Mouse (Mus musculus) heart, postnatal 25 days (tissue): ENCODE measurements around the gene Lrrfip1. TPM values are rescaled to one million over a fixed set of nuclear protein-coding genes. Genes with fewer than 3 reads are reported as not detected.

Source experiments
- DNase-seq: peaks from one replicate; pipeline ENCODE4 v3.0.0; 2022; ENCODE audit warnings: low spot score
- intact Hi-C: fragments of 180-260 bp; cut with DNase I; formaldehyde crosslinking; loops from one replicate; pipeline ENCODE4 v1.15.1; 2025
- total RNA-seq, 2 experiments: library from RNA; stranded (reverse); gene quantifications; 2 replicates each; pipeline ENCODE4 v1.2.3; 2021

Lrrfip1 gene
- total RNA-seq, 2 experiments from 2014 or later, result 81.3 to 98.0 TPM

DNA sequence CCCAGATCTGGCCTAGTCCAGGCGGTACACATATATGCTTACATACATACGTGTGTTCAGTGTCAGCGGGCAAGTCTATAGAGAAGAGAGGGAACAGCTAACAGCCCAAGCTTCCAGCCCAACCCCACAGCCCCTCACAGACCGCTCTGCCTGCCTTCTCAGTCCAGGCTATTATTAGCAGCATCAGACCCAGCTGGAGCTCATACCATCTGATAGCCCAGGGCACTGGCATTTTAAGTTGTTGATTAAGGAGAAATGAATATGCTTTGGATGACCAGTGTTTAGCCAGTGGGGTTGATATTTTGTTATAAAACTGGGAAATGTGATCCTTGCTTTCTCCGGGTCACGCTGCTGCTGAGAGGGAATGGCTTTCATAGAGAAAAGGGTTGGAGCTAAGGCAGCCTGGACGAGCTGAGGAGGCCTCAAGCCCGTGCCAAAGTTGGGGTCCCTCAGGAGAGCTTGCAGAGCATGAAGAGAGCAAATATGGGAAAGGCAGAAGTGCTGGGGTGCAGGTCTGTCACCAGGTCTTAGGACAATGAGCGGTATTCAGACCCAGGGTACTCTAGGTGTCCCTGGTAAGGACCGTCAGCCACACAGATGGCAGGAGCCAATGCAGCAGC, 73.2 kb downstream of the Lrrfip1 start:
- DNase-seq, result no peak
- intact Hi-C loops, result no loop called here

DNA sequence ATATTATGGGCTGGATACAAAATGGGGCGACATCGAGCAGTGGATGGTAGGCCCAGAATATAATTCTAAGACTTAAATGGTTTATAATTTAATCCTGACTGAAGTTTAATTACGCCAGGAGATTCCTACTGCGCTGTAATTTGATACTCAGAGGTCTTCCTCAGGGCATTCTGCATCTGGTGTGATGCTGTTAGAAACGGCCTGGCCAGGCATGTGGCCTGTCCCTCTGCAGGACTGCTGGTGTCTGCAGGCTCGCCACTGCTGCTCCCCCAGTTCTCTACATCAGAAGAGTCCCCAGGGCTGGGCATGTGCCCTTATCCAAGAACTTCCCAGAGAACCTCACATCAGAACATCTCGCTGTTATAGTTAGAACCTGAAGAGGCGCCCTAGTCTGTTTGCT, 78.4 kb downstream of the Lrrfip1 start:
- no peak for DNase-seq
- intact Hi-C loops, result no loop called here

DNA sequence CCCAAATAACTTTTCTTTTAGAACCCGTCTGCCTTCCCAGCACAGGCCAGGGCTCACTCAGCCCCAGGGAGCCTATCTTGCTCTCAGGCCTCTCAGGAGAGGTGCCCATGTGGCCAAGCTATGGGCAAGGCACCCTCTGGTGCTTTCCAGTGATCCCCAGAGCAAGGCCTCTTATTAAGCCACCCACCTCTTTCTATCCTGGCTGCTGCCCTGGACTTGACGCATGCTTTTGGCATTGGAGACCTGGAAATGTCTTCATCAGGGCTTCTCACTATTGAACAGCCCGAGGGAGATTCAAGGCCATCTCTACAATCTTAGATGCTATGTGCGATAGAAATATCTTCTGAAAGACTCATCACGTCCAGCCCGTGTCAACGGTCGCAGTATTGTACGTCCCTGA, 78.9 kb downstream of the Lrrfip1 start:
- intact Hi-C loops, result no loop called here
- DNase-seq, result no peak

DNA sequence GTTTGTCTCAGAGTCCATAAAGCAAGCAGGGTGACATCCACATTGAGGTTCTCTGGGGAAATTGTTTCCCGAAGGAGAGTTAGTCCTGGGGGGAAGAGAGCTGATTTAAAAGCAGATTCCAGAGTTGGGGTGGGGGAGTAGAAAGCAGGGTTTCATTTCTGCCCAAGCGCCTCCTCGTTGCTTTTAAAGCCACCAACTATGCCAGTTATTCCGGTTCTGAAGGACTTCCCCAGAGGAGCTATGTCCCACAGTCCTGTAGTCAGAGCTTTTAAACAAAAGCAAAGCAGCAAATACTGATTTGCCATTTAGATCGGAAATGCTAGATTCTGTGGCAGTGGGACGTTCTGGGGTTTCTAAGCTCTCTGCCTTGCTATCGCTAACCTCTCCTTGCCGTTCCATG, 79.4 kb downstream of the Lrrfip1 start:
- no peak for DNase-seq
- intact Hi-C loops, result no loop called here

DNA sequence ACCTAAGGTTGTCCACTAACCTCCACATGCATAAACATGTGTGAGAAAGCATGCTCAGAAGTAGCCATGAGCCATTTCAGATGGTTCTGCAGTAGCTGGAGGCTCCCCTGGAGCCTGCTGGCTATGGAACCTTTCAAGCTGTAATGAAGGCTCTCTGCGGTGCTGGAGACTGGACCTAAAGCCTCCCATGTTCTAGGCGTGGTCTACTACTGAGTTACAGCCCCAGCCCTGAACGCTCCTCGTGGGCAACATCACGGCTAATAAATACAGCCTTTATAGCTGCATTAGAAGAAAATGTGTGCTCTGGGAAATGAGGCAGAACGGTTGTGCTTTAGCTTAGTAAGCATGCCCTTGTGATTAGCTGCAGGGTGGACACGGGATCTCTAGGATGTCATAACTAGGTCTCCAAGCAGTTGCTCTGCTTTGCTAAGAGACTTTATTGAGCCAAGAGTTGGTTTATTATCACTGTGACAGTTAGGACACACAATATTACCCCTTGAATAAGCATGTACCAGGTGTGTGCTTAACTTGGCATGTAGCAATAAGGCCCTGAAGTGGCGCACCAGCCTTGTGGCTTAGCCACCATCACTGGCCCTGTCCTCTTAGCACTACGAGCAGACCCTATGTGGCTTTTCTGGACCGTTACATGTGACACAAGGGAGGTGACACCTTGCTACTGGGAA, 81.3 kb downstream of the Lrrfip1 start:
- intact Hi-C loops, result no loop called here
- no peak for DNase-seq

DNA sequence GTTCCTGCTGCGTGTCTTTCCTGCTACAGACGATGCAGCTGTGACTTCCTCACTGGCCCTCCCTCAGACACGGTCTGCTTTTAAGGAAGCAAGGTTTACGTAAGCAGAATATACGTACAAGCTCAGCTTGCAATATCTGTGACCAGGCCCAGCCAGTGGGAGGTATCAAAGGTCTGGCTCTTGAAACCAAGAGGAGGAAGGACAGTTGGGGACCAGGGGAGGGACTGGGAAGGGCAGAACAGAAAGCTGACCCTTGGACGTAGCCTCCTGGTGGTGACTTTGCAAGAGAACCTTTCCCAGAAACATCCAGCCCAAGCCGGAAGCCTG, 81.8 kb downstream of the Lrrfip1 start:
- intact Hi-C loops, result no loop called here
- no peak for DNase-seq

DNA sequence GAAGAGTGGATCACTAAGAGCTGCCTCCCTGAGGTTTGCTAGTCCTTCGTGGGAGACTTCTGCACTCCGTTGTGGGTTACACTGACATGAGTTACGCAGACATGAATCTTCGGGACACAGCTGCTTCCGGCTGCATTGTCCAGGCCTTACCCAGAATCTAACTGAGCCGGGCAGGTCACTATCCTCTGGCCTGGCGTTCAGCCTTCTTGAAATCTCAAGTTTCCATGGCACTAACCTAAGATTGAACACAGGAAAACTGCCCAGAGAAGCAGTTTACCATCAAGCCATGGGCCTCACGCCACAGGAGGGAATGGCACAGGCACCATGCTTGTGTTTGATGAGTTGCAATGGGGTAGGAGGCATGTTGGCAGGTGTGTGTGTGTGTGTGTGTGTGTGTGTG, 85.8 kb downstream of the Lrrfip1 start:
- no peak for DNase-seq
- intact Hi-C loops, result no loop called here

DNA sequence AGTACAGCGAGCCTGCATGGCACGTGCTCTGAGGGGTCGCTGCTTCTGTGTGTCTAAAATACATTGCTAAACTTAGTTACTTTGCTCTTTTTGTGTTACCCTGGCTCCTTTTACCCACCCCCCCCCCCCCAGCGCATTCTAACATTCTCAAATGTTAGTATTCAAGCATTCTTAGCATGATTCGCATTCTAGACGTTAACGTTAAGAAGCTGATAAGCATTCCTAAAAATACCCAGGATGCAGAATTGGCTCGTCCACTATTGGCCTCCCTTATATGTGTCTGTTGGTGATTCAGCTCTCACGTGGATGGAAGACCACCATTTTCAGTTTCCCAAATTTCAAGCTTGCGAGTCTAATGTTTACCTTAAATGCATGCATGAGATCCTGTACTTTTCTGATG, 86.5 kb downstream of the Lrrfip1 start:
- intact Hi-C loops, result no loop called here
- DNase-seq, result no peak

DNA sequence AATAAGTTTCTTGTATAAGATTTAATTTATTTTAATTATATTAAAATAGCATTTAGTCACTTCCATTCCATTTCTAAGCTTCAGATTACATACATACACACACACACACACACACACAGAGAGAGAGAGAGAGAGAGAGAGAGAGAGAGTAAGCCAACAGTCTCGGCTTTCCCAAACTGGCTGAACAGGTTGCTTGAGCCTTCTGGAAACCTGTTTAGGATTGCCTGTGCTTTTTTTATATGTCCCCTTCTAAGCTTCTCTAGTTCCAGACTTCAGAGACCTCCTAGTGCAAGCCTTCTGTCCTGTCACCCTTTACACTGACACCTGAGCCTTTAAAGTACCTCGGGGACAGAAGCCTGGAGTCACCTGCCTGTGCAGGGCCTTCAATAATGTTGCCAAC, 87.1 kb downstream of the Lrrfip1 start:
- no peak for DNase-seq
- intact Hi-C loops, result no loop called here

DNA sequence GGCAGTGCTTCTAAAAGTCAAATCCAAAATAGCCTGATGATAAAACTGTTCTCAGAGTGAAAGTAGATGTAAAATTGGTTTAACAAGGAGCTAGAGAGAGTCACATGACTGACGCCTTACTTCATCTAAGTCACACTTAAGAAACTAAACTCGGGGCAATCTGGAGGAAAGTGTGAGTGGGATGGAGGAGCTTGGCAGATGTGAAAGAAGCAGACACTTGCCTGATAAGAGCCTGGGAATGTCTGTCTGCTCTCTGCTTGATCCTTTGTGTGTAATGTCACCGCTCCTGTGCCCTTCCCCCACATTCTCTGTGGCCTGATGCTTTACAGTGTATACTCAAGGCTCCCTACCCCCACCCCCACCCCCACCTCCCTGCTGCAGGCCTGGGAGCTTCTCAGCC, 87.8 kb downstream of the Lrrfip1 start:
- no peak for DNase-seq
- intact Hi-C loops, result no loop called here

DNA sequence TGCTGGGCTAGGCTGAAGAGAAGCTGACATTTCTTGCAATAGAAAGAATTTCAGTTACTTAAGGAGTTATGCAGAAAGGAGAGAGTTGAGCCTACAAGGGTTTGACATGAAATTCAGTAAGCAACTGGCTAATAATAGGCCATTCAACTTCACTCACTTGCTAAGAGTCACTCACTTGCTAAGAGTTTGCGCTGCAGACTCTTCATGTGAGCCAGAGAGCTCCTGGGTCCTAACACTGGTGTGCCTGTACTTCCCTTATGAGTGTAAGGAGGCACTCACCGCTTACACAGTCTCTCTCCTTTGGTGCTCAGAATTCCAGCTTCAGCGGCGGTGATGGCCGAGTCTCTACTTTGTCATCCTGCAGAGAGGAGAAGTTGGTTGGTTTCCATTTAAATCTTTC, 88.2 kb downstream of the Lrrfip1 start:
- intact Hi-C loops, result no loop called here
- DNase-seq, result no peak

DNA sequence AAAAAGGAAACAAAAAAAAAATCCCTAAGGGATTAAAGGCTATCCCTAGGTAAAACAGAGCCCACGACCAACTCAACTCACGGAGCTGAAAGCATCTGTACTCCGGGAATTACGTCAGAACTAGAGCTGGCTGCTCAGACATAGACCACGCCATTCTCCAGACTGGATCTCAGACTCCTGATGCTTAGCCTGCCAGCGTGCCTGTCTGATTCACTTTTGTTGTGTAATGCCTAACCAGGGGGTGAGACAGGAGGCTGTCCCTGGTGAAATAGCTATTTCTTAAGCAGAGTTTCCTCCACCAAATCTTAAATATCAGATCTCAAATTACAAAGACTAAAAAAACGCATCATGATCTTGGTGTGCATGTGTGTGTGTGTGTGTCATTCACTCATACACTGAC, 89.5 kb downstream of the Lrrfip1 start:
- DNase-seq, result no peak
- intact Hi-C loops, result no loop called here

DNA sequence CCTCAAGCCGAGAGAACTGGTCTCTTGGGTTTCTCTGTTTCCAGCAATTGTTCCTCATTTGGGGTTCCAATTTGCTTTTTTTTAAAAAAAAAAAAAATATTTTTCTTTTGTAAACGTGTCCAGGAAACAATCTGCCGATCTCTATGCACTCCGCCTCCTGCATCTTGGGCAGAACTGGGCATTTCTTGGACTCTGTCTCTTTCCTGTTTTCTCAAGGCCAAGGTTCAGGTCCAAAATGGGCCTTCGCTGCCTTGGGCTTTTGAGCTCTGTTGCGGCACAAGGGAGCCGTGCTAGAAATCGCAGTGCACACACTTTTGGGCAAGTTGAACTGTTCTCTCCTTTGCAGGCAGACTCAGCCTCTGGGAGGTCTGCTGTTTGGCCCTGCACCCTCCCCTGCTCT, 90.4 kb downstream of the Lrrfip1 start:
- DNase-seq, result no peak
- intact Hi-C loops, result no loop called here

DNA sequence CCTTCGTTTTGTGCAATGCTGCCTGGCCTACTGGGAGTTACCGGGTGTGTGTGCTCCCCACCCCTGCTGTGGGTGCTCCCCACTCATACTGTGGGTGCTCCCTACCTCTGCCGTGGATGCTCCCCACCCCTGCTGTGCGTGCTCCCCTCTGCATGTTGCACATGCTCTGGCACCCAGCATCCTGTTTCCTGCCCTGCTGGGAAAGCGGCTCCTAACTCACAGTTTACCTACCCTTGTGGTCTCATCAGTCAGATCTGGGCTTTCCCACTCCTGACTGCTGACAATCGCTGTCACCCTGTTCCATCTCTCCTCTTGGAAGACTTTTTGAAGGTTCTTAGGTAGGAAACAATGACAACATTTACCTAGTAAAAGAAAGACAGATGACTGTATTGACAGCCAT, 91.9 kb downstream of the Lrrfip1 start:
- intact Hi-C loops, result no loop called here
- no peak for DNase-seq

DNA sequence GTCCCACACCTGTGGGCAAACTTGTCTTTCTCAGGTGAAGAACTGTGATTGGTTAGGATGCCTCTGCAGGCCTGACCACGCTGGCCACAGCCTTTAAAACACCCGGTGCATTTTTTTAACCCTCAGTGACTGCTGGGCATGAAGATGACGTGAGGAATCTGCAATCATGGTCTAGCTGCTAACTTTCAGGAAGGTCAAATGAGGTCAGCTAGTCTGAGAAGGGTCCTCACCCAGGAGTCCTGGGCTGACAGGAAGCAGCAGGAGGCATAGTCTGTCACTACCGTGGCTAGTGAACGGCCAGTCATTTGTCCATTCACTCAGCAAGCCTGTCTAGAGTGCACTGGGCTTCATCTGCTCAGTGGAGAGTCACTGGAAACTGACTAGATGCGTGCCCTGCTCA, 93.9 kb downstream of the Lrrfip1 start:
- no peak for DNase-seq
- intact Hi-C loops, result no loop called here

DNA sequence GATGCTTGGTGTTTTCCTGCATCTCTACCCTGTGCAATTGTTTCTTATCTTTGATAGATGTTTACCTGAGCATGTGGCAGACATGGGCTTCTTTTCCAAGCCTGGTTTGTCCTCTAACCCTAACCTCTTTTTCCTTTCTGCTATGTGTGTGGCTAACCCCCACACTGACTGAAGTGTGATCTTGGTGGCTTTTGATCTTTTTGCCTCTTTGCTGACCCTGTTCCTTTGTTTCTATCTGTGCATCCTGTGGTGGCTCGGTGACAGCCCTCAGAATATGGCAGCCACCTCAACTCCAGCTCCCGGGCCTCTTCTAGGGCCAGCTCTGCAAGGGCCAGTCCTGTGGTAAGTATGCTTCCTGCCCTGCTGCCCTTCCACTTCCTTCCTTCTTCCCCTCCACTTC, 94.8 kb downstream of the Lrrfip1 start:
- intact Hi-C loops, result no loop called here

DNA sequence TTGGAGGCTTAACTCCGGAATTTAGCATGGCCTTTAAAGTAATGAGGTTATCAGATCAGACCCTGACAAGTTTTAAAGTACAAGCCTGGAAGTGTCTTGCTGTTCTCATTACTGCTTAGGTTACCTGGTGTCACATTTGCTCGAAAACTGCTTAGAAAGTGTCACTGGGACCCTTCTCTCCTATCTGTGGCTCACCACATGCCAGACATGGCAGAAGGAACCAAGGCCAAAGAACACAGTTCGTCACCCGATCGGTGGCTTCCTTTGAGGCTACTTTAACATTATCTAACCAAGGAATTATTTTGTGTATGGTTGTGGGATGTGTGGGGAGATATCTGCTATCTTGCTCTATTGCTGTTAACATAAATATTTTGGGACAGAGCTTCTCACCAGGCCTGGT, 95.5 kb downstream of the Lrrfip1 start:
- intact Hi-C loops, result no loop called here
- no peak for DNase-seq

More for the DNA sequence above, 94.8 kb downstream of the Lrrfip1 start:
- DNase-seq, result no peak

DNA sequence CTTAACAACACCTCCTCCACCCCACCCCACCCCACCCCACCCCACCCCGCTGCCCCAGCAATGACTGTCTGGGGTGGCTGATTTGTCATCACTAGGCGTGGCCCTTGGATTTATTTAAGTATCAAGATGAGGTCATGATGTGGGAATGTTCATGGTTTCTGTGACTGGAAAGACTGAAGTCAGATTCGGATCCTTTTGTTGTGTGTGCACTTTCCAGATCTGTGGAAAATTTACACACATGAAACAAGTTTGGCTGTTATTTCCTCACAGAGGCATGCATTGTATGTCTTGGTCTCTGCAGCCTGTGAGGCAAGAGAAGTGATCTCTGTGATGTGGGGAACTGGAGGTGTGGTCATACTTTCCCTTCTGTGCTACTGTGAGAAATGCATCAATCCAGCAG, 96.7 kb downstream of the Lrrfip1 start:
- no peak for DNase-seq
- intact Hi-C loops, result no loop called here

DNA sequence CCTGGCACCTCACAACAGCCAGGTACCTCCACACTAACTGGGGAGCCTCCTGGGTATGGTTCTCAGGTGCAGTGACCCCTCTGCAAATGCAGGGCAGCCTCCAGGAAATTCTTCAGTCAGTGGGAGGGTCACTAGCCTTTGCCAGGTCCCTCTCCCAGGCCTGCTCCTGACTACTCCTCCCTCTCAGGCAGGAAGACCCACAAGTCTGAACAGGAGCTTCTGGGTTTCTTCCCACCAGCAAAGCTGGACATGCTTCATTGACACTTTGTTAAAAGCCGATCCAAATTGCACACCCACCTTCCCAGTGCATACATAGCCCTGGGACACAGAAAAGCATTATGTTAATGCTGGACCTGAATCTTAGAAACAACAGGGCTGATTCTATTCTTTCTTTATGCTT, 97.3 kb downstream of the Lrrfip1 start:
- intact Hi-C loops, result no loop called here
- DNase-seq, result no peak

DNA sequence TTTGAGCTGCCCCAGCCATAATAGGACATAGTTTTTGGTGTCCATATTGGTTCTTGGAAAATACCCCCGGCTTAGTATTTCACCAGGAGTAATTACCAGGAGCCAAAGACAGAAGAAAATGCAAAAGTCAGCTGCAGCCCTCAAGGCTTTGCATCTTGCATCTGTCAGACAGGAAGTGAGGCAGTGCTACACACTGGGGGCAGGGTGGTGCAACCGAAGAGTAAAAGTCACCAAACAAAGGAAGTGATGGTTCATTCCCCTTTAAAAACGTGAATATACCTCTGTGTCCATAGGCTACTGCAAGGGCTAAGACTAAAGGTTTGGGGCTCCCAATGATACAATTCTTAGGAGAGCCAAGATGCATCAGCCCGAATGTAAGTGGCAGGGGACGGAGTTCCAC, 98.0 kb downstream of the Lrrfip1 start:
- intact Hi-C loops, result no loop called here
- no peak for DNase-seq

DNA sequence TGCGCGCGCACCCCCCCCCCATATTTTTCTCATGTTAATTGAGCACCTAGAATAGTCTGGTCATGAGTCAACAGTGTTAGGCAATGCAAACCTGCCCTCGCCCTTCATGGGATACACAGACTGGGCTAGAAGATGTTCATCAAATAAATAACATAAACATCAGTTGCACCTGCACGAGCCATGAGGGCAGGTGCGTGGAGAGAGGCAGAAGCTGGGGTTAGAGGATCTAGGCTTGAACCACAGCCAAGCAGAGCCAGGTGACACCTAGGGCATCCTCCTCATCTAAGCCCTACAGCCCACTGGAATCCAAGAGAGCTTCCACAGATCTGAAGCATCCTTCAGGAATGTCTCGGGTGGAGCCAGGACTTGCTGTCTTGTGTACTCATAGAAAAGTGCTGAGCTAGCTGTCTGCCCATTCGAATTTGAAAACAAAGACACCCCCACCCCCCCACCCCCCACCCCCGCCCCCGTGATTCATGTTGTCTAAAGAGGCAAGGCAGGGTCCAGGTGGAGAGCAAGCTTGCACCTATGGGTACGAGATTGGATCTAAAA, 98.8 kb downstream of the Lrrfip1 start:
- intact Hi-C loops, result no loop called here
- no peak for DNase-seq

DNA sequence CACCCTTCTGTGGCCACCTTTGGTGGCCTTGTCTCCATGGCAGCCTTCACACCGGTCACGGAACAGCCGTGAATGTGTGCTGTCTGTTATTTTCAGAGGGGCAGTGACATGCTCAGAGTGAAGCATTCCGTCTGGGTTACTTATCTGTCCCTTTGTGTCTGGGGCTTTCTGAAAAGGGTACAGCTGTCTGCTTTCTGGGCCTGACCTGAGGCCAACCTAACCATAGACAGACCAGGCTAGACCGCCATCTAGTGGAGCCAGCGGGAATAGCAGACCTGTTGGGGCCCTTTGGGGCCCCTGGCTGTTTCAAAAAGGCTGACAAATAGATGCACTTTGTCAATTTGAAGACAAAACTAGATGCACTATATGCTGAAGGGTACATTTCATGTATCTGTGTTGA, 100.3 kb downstream of the Lrrfip1 start:
- peak; percentile 59 for DNase-seq

More for the DNA sequence above, 100.3 kb downstream of the Lrrfip1 start:
- intact Hi-C loops, result loop anchor here (1.0 kb wide), 1 partner anchor 126 kb away; no protein-coding TSS in a partner anchor
